Mouse (Mus musculus) lung, embryonic 16.5 days (tissue): ENCODE measurements around the gene Trnp1. TPM values are rescaled to one million over a fixed set of nuclear protein-coding genes. Genes with fewer than 3 reads are reported as not detected.

Experiments
- ATAC-seq: fragments of 200-750 bp; cut with Nextera tagmentation; 2 replicates; pipeline ENCODE4 v1.8.0; 2017; ENCODE audit warnings: low read depth, mild to moderate bottlenecking, moderate library complexity
- H3K27ac ChIP-seq: fragments of 300-500 bp; sonication (generic); 2 replicates; pipeline ENCODE4 v1.5.1; 2014; ENCODE audit warnings: mild to moderate bottlenecking, control low read depth, low read length
- H3K27me3 ChIP-seq: fragments of 300-500 bp; sonication (generic); 2 replicates; pipeline ENCODE4 v1.6.1; 2014; ENCODE audit warnings: low read depth, low read length, mixed read lengths; ENCODE audit not compliant: control insufficient read depth, insufficient read depth
- H3K36me3 ChIP-seq: fragments of 300-500 bp; sonication (generic); 2 replicates; pipeline ENCODE4 v1.6.1; 2014; ENCODE audit warnings: low read length; ENCODE audit not compliant: control insufficient read depth, insufficient read depth
- H3K4me1 ChIP-seq: fragments of 300-500 bp; sonication (generic); replicated peaks from 2 replicates; pipeline ENCODE4 v1.6.1; 2014; ENCODE audit warnings: low read length, mixed read lengths; ENCODE audit not compliant: control insufficient read depth, insufficient read depth
- H3K4me2 ChIP-seq: fragments of 300-500 bp; sonication (generic); 2 replicates; pipeline ENCODE4 v1.6.1; 2014; ENCODE audit warnings: low read depth, low read length, control low read depth
- H3K4me3 ChIP-seq: fragments of 300-500 bp; sonication (generic); 2 replicates; pipeline ENCODE4 v1.5.1; 2014; ENCODE audit warnings: mild to moderate bottlenecking, low read length, control low read depth
- H3K9ac ChIP-seq: fragments of 300-500 bp; sonication (generic); 2 replicates; pipeline ENCODE4 v1.6.1; 2014; ENCODE audit warnings: low read length, control low read depth
- H3K9me3 ChIP-seq: fragments of 300-500 bp; sonication (generic); 2 replicates; pipeline ENCODE4 v1.6.1; 2016; ENCODE audit warnings: low read length; ENCODE audit not compliant: control insufficient read depth
- WGBS: fragments of 180-500 bp; shearing (Covaris S2); extraction: QIAGEN DNeasy Blood & Tissue Kit; methylation state at CpG from one replicate; pipeline ENCODE4 v1.1.7; 2014; 5-methylcytosine and 5-hydroxymethylcytosine counted together
- polyA plus RNA-seq: library from polyadenylated mRNA; unstranded; fragments of >200 nt; fragmentation: Nextera tagmentation; extraction: Ambion mirVana; gene quantifications from 2 replicates; pipeline ENCODE4 v1.2.1, GENCODE M21; 2015

Gene Trnp1
- polyA plus RNA-seq, 1 experiment from 2014 or later = 0.18 TPM

GRCm38 (mm10) chr4:133496738-133497445, 1.5 kb downstream of the Trnp1 start:
- H3K36me3 ChIP-seq = no peaks in the 10 kb centered on the region

GRCm38 (mm10) chr4:133495711-133496110, 2.6 kb downstream of the Trnp1 start:
- 30% methylated on average over 7 of the region's 7 CpGs for WGBS

More at GRCm38 (mm10) chr4:133496738-133497445, 1.5 kb downstream of the Trnp1 start:
- Histone ChIP-seq H3K4me2 (no peak overlapping the region), H3K4me3 (no peak overlapping the region; the same call in 1 of the 2 replicates), H3K27me3 (peaks cover 66% of the 10 kb centered on the region), H3K9ac (no peak overlapping the region), H3K4me1 (peaks cover 17% of the 10 kb centered on the region), H3K9me3 (no peaks in the 10 kb centered on the region), H3K27ac (no peak overlapping the region)
- 24% methylated on average over 6 of the region's 6 CpGs for WGBS
- ATAC-seq = no peak

GRCm38 (mm10) chr4:133494867-133495266, 3.5 kb downstream of the Trnp1 start:
- Histone ChIP-seq H3K27ac (no peak overlapping the region), H3K4me1 (peaks cover 22% of the 10 kb centered on the region), H3K27me3 (peaks cover 49% of the 10 kb centered on the region), H3K36me3 (no peaks in the 10 kb centered on the region), H3K4me3 (no peak overlapping the region), H3K9me3 (no peaks in the 10 kb centered on the region), H3K9ac (no peak overlapping the region), H3K4me2 (no peak overlapping the region)
- 54% methylated on average over 4 of the region's 4 CpGs for WGBS
- ATAC-seq = no peak

More at GRCm38 (mm10) chr4:133495711-133496110, 2.6 kb downstream of the Trnp1 start:
- H3K27me3 ChIP-seq = peaks cover 58% of the 10 kb centered on the region
- no peak overlapping the region for H3K4me2 ChIP-seq
- peaks cover 22% of the 10 kb centered on the region for H3K4me1 ChIP-seq
- H3K4me3 ChIP-seq = no peak overlapping the region
- no peaks in the 10 kb centered on the region for H3K36me3 ChIP-seq
- ATAC-seq = no peak
- H3K9ac ChIP-seq = no peak overlapping the region
- no peaks in the 10 kb centered on the region for H3K9me3 ChIP-seq
- H3K27ac ChIP-seq = no peak overlapping the region

- ATAC-seq = peak; percentile 56
- peak overlapping the region; percentile 36 for H3K4me3 ChIP-seq
- H3K4me2 ChIP-seq = peak overlapping the region; percentile 62
- peaks cover 46% of the 10 kb centered on the region for H3K27me3 ChIP-seq
- H3K4me1 ChIP-seq = peaks cover 25% of the 10 kb centered on the region
- peak overlapping the region; percentile 42; the same call in 1 of the 2 replicates for H3K9ac ChIP-seq
- WGBS = under 1% methylated on average over 12 of the region's 12 CpGs
- H3K9me3 ChIP-seq = no peaks in the 10 kb centered on the region
- no peaks in the 10 kb centered on the region for H3K36me3 ChIP-seq
- H3K27ac ChIP-seq = peak overlapping the region; percentile 15; the same call in 1 of the 2 replicates
Measured at GRCm38 (mm10) chr4:133494432-133494831, 3.9 kb downstream of the Trnp1 start.

GRCm38 (mm10) chr4:133493895-133494294, 4.5 kb downstream of the Trnp1 start:
- ATAC-seq = no peak
- H3K36me3 ChIP-seq = no peaks in the 10 kb centered on the region
- peaks cover 27% of the 10 kb centered on the region for H3K4me1 ChIP-seq
- H3K9me3 ChIP-seq = no peaks in the 10 kb centered on the region
- H3K4me3 ChIP-seq = peak overlapping the region; percentile 36
- 12% methylated on average over 11 of the region's 12 CpGs for WGBS
- H3K27me3 ChIP-seq = peaks cover 40% of the 10 kb centered on the region
- peak overlapping the region; percentile 42; the same call in 1 of the 2 replicates for H3K9ac ChIP-seq
- peak overlapping the region; percentile 62 for H3K4me2 ChIP-seq
- peak overlapping the region; percentile 15; the same call in 1 of the 2 replicates for H3K27ac ChIP-seq

GRCm38 (mm10) chr4:133491800-133492199, 6.5 kb downstream of the Trnp1 start:
- ATAC-seq = peak; percentile 22; the same call in 1 of the 2 replicates

GRCm38 (mm10) chr4:133489489-133490245, 8.7 kb downstream of the Trnp1 start:
- no peak overlapping the region for H3K4me3 ChIP-seq
- ATAC-seq = peak; percentile 48
- H3K4me2 ChIP-seq = no peak overlapping the region
- H3K36me3 ChIP-seq = no peaks in the 10 kb centered on the region
- no peak overlapping the region for H3K9ac ChIP-seq
- H3K27me3 ChIP-seq = no peaks in the 10 kb centered on the region
- WGBS = 48% methylated on average over 4 of the region's 4 CpGs
- H3K4me1 ChIP-seq = peaks cover 17% of the 10 kb centered on the region
- H3K9me3 ChIP-seq = no peaks in the 10 kb centered on the region
- peak overlapping the region; percentile 57 for H3K27ac ChIP-seq

More at GRCm38 (mm10) chr4:133491800-133492199, 6.5 kb downstream of the Trnp1 start:
- no peak overlapping the region for H3K4me3 ChIP-seq
- H3K27ac ChIP-seq = no peak overlapping the region
- H3K4me1 ChIP-seq = peaks cover 16% of the 10 kb centered on the region
- no peaks in the 10 kb centered on the region for H3K9me3 ChIP-seq
- no peaks in the 10 kb centered on the region for H3K36me3 ChIP-seq
- H3K4me2 ChIP-seq = no peak overlapping the region
- 23% methylated on average over 9 of the region's 10 CpGs for WGBS
- peaks cover 19% of the 10 kb centered on the region for H3K27me3 ChIP-seq
- no peak overlapping the region for H3K9ac ChIP-seq

GRCm38 (mm10) chr4:133488619-133489392, 9.5 kb downstream of the Trnp1 start:
- H3K9ac ChIP-seq = no peak overlapping the region
- 72% methylated on average over 20 of the region's 20 CpGs for WGBS
- no peak for ATAC-seq
- no peak overlapping the region for H3K4me2 ChIP-seq
- H3K27ac ChIP-seq = peak overlapping the region; percentile 57
- no peaks in the 10 kb centered on the region for H3K27me3 ChIP-seq
- peaks cover 23% of the 10 kb centered on the region for H3K4me1 ChIP-seq
- no peaks in the 10 kb centered on the region for H3K9me3 ChIP-seq
- no peak overlapping the region for H3K4me3 ChIP-seq
- H3K36me3 ChIP-seq = no peaks in the 10 kb centered on the region
